Mouse (Mus musculus) megakaryocyte, embryonic 14.5 days (primary cell): Measurements from ENCODE around the gene Ceacam16.

Experiments
- FLI1 ChIP-seq: IDR thresholded peaks from 2 replicates; pipeline ENCODE4 v1.6.1; 2012; ENCODE audit warnings: low read length, inconsistent platforms, mixed read lengths
- GATA1 ChIP-seq: IDR thresholded peaks from 3 replicates; pipeline ENCODE4 v1.6.1; 2012; ENCODE audit warnings: mixed read lengths, low read length, inconsistent platforms, borderline replicate concordance

DNA sequence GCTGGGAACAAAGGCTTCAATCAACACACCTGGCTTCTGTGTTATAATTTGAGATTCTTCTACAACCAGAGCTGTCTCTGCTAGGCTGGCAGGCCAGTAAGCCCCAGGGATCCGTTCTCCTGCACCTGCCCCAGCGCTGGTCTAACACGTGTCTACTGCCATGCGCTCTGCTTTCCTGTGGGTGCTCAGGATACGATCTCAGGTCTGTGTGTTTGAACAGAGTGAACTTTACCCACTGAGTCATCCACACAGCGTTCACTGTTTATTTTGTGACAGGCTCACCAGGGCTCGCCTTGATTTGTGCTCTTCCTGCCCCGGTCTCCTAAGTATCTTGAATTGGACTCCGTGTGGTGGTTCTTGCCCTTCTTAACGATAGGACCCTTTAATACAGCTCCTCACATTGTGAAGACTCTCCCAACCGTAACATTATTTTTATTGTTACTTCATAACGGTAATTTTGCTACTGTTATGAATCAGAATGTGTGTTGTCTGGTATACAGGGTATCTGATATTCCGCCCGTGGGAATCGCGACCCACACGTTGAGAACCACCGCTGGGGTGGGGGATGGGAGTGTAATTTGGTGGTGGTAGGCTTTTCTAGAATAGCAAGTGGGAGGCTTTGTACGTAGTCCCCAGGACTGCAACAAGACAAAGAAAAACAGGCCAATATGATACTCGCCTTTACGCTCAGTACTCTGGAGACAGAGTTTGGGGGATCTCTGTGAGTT lies 19.2 kb downstream of the Ceacam16 start:
- no peak for TF ChIP-seq GATA1
- TF ChIP-seq FLI1 = no peak
